Mouse (Mus musculus): ENCODE measurements around the gene Ppp1r8.

Ppp1r8 gene

GRCm38 (mm10) chr4:132778562-132779201, 64.3 kb downstream of the Ppp1r8 start:
- no peak for DNase-seq (ENCODE audit: low read depth)
